Mouse (Mus musculus) CH12.LX (cell line): ENCODE data around the gene Fam120c.

Experiments used
- CTCF ChIP-seq, 2 experiments: IDR thresholded peaks in 1 of 2; conservative IDR thresholded peaks in 1 of 2; 2 replicates each; pipeline ENCODE4 v1.5.1; 2011 to 2012; ENCODE audit warnings: low read depth in 2 of 2, low read length in 2 of 2, improper control_type of control experiment in 1 of 2, inconsistent platforms in 1 of 2, mild to moderate bottlenecking in 1 of 2, moderate library complexity in 1 of 2
- PAX5 ChIP-seq: IDR thresholded peaks from 2 replicates; pipeline ENCODE4 v1.6.1; 2012; ENCODE audit warnings: low read length, inconsistent platforms, mixed read lengths
- POLR2A ChIP-seq: IDR thresholded peaks from 2 replicates; pipeline ENCODE4 v1.6.1; 2011; ENCODE audit warnings: low read depth, mild to moderate bottlenecking, improper control_type of control experiment, low read length

GRCm38 (mm10) chrX:151298329-151298728 lies 45.6 kb upstream of the Fam120c start:
- TF ChIP-seq CTCF (conservative IDR thresholded peaks at IDR 0.05 in 1 of 2, IDR thresholded peaks at IDR 0.05 in 1 of 2; ENCODE audit: low read depth in 2 of 2, low read length in 2 of 2) (no peak), POLR2A (no peak), PAX5 (no peak)
